Mouse (Mus musculus): Measurements from ENCODE around the gene Gm49354. TPM values are rescaled to one million over a fixed set of nuclear protein-coding genes. Genes with fewer than 3 reads are reported as not detected.
"Not testable (repeated sequence)": the region's sequence is repeated elsewhere in the genome, so short reads cannot be mapped to it uniquely, and the experiment has no call there.

Gene Gm49354
- total RNA-seq, 1 experiment from 2014 or later: 9.9 TPM

DNA sequence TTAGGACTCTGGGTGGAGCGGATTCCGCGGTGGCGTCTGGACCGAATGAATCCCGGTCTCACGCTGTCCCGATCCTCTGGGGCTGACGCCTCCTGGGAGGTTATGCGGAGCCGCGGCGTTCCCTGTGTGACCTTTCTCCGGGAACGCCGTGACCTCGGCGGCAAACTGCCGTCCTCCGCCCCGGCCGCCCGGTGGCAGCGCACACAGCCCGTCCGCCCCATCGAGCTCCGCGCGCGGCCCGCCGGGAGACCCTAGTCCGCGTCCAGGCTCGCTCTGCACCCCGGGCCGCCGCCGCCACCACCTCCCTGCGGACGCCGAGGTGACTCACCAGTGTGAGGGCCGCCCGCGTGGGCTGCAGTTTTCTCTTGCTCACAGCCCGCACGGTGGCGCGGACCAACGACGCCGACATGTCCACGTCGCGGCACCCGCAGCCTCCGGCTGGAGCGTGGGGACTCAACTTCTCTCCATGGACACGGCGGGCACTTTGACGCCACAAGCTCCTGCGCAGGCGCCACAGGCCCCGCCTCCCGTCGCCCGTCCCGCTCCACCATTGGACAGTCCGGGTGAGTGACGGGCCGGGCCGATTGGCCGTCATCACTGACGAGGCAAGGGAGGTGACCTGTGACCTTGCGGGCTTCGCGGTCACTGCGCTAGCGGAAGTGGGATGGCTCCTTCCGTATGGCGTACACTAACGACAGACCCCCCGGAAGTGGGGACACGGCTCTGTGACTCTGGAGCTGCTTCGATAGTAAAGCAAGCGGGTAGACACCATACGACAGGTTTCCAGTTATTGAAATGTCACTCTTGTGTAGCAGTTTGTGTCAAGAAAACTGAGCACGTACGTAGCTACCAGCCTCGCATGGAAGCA is 12.5 kb downstream of the Gm49354 start, which contains the start of gene Isca1:
Gene Isca1, minus strand, starts transcription at position 515 of the 868 bp plus-strand sequence.
- peak; percentile 82 for ATAC-seq (replicated peaks; ENCODE audit: low read depth, poor library complexity, severe bottlenecking)

DNA sequence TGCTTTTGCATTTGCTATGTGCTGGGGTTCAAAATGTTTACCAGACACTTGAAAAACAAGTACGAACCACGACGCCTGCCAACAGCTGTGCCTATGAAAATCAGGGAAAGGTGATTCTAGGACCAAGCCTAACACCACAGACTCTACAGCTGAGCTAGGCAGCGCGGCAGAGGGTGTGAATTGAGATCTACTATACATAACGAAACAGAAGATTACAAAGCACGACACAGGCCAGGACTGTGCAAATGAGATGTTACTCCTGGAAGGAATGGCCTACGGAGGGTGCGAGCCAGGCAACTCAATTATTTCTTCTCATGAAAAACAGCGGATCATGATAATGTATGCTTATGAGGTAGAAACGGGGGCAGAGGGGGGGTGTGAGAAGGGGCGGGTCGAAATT is 13.5 kb downstream of the Gm49354 start:
- no peak for ATAC-seq (replicated peaks; ENCODE audit: low read depth, poor library complexity, severe bottlenecking)

DNA sequence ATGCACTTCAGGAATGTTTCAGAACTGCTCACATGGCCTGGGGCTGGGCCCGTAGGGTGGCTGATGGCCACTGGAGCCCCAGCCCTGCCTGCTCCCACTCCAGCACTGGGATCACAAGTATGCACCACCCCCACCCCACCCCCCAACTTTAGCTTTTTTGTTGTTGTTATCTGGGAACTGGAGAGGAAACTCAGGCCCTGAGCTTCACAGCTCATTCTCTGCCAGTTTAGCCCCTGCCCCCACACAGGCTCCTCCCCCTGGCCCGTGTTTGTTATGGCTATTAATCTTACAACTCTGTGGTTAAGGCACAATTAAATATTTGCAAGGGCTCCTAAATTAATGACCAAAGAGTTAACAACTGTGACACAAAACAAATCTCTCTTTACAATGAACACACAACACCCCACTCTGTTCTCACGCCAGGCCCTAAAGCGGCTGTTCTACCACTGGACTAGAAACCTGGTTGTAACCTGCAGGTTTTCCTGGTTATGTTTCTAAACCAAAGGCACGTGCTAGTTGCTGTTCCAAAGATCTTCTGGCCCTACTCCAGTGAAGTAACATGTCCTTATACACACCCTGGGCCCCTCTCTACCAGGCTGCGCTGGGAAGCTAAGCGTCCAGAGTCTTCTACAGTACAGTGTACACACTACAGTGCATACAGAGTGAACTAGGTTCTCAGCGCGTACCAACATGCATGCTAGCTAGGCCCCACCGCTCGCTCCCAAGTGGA is 15.1 kb downstream of the Gm49354 start:
- no peak for ATAC-seq (replicated peaks; ENCODE audit: low read depth, poor library complexity, severe bottlenecking)

DNA sequence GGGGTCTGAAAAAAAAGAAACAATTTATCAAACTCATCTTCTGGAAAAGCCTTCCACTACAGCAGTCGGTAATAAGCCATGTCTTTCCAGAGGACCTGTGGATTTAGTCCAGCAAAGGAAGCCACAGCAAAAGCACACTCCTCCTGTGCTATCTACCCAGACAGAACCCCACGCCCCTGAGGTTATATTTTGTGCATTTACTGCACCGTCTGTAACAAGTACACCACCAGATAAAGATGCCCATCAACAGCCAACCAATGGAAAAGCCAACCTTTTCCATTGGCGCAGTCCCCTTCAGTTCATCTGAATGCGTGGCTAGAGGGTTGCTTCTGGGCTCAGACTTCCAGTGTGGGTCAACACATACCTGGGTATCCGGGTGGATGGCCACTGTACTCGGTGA is 19.3 kb downstream of the Gm49354 start:
- ATAC-seq (replicated peaks; ENCODE audit: low read depth, poor library complexity, severe bottlenecking): no peak; the same call in 1 of the 2 replicates

DNA sequence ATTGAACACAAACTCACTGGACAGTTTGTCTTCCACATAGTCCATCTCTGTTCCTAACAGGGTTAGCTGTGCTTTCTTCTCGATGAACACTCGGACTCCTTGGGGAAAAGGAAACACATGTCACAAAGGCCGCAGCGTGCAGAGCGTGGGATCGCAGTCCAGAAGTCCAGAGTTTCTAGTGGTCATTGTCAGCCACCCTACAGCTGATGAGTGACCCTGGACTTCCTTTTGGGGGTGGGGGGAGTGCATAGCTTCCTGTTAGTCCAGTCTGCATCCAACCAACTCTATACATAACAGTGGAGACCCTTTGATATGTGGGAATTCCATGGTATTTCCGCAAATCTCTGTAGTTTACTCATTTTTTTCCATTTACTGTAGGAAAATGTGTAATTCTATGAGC is 25.1 kb downstream of the Gm49354 start:
- ATAC-seq (replicated peaks; ENCODE audit: low read depth, poor library complexity, severe bottlenecking): no peak

DNA sequence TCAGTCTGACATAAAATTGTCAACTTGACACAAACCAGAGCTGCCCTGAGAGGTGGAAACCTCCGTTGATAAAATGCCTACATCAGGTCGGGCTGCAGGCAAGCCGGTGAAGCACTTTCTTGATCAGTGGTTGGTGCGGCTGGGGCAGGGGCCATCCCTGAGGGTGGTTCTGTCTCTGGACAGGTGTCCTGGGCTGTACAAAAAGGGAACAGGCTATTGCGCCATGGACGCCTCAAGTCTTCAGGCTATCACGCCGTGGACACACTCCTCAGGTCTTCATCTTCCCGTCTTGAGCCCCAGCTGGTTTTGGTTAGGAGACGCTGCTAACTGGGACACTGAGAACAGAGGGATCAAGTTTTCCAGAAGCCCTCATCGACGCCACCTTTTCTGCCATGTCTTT is 31.7 kb downstream of the Gm49354 start:
- ATAC-seq (replicated peaks; ENCODE audit: low read depth, poor library complexity, severe bottlenecking): no peak

DNA sequence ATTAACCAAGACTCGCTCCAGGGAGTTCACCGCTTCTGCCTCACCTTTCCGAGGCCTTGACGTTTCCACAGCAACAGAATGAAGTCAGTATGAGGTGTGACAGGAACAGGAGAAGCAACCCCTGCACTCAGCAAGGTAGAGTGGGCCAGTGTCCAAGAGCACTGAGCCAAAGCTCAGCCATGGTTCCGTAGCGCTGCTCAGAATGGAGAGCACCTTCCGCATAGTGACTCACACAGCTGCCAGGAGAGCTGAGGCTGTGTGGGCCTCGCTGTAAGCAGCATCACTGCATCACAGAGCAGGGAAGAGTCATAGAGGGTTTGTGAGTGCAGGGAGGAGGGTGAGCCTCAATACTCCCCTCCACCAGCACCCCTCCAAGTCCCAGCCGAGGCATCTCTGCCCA is 35.3 kb downstream of the Gm49354 start, which contains the start of gene 1700014D04Rik:
Gene 1700014D04Rik, minus strand, starts transcription at position 42 of the 400 bp plus-strand sequence.
- ATAC-seq (replicated peaks; ENCODE audit: low read depth, poor library complexity, severe bottlenecking): no peak

DNA sequence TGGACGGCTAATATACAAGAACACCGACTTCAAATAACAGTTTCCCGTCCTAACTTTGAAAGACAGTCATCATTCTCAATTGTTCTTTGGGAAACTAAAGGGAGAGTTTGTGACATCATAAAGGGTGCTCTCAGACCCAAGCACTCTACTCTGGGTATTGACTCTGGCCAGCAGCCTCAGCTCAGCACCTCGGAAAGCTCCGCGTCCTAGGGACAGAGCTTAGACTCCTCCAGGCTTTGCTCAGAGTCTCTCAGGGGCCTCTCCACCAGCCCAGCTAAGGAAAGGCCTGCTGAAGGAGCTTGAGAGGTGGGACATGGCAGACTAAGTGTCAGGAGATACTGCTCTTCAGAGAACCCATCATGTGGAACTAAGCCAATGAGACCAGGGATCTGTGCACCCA is 35.9 kb downstream of the Gm49354 start:
- no peak for ATAC-seq (replicated peaks; ENCODE audit: low read depth, poor library complexity, severe bottlenecking)

DNA sequence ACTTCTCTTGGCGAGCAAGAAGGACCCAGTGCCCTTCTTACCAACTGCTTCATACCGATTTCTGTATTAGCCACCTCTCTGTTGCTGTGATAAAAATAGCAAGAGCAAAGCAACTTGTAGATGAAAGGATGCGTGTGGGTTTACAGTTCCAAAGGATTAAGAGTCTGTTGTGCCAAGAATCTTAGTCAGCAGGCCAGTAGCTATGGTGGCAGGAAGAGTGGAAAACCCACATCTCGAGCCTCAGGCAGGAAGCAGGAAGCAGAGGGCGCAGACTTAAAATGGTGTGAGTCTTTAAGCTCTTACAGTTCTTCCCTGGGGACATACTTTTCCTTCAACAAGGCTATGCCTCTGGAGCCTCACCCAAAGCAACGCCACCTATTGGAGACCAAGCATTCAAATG is 36.6 kb downstream of the Gm49354 start:
- peak; percentile 9; the same call in 1 of the 2 replicates for ATAC-seq (replicated peaks; ENCODE audit: low read depth, poor library complexity, severe bottlenecking)

DNA sequence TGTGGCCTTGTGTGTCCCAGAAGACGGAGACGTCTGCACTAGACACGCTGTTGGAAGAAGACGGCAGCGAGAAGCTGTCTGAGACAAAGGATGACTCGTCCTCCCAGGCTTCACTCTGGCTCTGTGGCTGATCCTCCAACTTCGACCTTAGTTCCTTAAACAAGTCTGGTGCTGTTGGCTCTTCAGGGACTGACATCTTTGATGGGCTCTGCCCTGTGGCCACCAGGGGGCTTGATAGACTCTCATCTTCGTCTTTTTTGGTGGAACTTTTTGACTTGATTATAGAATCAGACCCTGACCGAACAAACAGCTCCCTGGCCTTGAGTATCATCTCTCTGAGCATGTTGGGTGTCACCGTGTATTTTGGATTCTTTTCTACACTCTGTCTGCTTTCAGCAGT is 40.3 kb downstream of the Gm49354 start:
- peak; percentile 86 for ATAC-seq (replicated peaks; ENCODE audit: low read depth, poor library complexity, severe bottlenecking)

DNA sequence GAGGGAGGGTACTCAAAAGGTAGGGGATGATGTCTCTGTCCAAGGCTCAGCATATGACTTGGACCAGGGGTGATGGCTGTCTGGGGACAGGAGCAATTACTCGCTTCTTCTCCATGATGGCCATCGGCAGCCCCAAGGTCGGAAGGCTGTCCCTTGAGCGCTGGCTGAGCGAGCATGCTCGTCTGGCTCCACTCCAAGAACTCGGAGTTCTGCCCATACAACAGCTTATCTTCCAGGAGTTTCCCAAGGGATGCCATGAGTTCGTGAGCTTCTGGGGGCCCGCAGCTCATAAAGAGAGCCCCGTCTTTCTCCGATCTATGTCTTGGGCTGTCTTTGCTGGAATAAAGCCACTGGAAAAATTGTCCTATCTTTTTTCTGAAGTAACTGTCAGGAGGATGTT is 40.9 kb downstream of the Gm49354 start:
- ATAC-seq (replicated peaks; ENCODE audit: low read depth, poor library complexity, severe bottlenecking): no peak

DNA sequence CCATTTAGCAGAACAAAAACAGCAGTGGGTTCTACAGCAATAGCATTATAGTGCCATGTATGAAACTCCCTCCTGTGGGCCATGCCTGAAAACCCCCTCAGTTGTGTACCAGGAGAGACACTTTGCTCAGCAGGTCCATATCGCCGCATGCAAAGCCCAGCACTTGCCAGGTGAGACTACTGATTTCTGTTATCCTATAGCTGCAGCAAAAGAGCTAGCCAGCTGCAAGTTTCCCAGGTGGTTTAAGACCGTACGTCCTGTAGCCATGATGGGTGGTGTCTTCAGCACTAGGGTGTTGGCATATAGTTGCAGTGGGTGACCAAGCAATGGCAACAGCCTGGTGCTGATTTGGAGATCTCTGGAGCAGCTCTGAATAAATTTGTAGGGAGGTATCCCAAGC is 42.6 kb downstream of the Gm49354 start:
- no peak for ATAC-seq (replicated peaks; ENCODE audit: low read depth, poor library complexity, severe bottlenecking)

DNA sequence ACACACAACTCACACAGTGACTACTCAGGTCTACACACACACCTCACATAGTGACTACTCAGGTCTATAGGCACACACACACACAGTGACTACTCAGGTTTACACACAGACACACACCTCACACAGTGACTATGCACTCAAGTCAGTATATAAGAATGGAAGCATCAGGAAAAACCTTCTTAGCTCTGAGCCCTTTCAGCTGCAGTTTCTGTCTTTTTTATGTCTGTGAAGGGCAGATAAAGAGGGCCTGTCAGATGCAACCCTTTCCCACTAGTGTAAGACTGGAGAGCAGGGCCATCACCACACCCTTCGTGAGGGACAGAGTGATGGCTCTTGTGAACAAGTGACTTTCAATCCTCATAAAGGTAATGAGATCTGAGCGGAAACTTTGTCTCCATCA is 43.6 kb downstream of the Gm49354 start:
- no peak for ATAC-seq (replicated peaks; ENCODE audit: low read depth, poor library complexity, severe bottlenecking)

DNA sequence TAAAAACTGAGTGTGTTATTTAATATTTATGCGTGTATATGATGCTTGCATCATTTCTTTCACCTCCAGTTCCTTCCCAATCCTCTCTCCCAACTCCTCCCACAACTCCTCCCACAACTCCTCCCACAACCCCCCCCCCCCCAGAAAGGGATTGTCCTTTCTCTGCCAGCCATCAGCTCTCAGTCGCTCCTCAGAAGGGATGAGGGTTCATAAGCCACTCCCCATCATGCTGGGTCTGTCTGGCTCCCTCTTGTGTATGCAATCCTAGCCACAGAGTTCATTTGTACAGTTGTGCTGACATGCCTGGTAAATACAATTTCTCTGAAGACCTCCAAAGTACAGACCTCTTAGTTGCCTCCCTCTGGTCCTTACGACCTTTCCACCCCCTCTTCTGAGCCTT is 46.9 kb downstream of the Gm49354 start:
- peak; percentile 88 for ATAC-seq (replicated peaks; ENCODE audit: low read depth, poor library complexity, severe bottlenecking)

DNA sequence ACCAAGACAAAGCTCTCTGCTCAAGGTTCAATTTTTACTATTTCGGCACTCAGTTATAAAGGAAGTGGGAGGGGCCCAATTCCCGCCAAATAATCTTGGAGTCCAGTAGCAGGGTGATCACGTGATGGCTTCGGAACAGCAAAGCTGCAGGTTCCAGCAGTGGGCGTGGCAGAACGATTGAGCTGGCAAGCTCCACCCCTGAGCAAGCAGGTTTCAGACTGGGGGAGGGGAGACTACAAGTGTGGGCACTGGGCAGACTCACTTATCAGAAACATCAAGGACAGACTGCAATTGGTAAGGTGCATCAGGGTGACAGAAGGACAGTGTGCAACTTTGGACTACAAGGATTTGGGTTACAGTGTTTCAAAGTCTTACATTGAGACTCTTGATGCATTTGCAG is 47.7 kb downstream of the Gm49354 start:
- 0 out of 2 replicates have a peak, but pooled peaks have one; percentile 9 for ATAC-seq (replicated peaks; ENCODE audit: low read depth, poor library complexity, severe bottlenecking)

DNA sequence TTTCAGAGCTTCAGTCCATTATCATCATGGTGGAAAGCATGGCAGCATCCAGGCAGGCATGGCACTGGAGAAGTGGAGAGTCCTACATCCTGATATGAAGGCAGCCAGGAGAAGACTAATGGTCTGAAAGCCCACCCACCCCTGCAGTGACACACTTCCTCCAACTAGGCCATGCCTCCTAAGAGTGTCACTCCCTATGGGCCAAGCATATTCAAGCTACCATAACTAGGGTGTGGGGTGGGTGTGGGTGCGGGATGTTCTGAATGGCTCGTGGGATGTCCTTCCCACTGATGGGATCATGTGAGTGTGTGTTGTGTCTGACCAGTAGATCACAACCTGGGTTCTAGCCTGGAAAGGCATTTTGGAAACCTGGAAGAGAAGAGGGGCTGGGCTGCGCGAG is 48.1 kb downstream of the Gm49354 start:
- no peak for ATAC-seq (replicated peaks; ENCODE audit: low read depth, poor library complexity, severe bottlenecking)

DNA sequence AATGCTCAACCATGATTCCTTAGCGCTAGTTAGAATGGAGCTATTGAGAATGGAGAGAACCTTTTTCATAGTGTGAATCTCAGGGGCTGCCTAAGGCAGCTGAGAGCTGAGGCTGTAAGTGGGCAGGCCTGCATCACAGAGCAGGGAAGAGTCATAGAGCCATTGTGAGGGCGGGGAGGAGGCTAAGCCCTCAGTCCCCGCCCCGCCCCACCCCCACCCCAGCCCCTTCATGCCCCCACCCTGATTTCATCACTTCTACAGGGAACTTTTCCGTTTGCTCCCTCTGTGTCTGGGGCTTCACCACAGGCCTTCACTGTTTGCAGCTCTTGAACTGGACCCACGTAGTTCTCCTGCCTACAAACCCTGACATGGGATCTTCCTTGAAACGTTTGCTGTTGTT is 50.4 kb downstream of the Gm49354 start, which contains the start of gene Spata31d1d:
Gene Spata31d1d, minus strand, starts transcription at position 101 of the 400 bp plus-strand sequence.
- ATAC-seq (replicated peaks; ENCODE audit: low read depth, poor library complexity, severe bottlenecking): no peak

DNA sequence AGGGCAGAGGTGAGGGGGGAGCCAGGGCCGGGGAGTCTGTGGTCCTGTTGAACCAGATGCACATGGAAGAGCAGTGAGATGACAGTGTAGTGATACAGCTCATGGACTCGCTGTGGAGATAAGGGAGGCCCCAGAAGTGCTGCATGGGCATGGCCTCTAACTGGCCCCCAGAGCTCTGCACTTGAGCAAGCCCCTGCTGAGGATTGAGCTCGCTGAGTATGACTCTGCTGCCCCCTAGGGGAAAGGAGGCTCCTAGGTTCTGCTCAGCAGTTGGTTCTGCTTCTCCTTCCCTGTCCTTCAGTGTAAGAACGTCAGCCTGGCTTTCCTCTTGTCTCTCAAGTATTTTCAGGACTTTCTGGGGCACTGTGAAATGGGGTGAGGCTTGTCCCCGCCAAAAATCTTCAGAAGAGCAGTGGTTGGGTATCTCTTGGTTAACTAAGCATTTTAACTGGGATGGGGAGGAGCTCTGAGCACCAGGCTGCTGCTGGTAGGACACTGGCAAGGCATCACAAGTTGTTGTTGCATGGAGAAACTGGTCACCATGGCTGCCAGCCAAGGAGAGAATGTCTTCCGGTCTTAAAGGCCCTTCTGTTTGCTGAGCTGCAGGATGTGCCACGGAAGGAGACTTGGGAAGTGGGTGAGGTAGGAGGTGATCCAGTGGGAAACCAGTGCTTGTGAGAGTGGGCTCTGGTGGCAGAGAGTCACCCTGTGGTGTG is 53.5 kb downstream of the Gm49354 start:
- ATAC-seq (replicated peaks; ENCODE audit: low read depth, poor library complexity, severe bottlenecking): peak; percentile 94

DNA sequence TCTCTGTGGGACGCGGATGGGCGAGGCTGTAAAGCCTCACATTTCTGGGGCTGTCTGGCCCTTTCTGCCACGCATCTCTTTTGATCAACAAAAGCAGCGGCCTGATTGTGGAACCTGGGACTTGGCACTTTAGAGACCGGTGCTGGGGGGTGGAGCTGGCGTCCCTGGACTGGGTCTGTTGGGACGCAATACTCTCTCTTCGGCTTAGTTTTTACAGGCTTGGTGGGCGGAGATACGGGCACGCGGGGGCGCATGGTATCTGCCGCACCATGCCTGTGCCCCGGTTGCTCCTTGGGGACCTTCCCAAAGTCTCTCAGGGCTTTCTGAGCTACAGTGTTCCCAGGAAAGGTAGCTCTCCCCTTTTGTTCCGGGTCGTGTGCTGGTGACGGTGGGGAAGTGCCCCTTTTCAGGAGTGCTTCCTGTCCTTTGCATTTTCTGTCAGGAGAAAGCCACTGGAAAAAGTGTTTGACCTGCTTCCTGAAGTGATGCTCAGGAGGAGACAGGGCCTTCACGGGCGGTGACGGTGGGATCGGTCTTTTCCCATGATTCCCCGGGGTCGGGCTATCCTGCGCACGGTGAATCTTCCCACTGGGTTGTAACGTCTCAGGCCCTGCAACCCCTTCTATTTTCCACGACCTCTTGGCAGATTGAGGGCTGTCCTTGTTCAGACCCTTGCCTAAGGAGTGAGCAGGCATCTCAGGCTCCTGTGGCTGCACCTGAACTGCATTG is 55.7 kb downstream of the Gm49354 start:
- no peak for ATAC-seq (replicated peaks; ENCODE audit: low read depth, poor library complexity, severe bottlenecking)

DNA sequence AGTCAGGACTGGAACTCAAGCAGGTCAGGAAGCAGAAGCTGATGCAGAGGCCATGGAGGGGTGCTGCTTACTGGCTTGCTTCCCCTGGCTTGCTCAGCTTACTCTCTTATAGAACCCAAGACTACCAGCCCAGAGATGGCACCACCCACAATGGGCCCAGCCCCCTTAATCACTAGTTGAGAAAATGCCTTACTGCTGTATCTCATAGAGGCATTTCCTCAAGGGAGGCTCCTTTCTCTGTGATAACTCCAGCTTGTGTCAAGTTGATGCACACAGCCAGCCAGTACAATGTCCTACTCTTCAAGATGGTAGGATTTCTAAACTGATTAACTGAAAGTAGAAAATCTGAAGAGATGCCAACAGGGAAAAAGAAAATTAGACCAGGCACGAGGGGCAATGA is 60.0 kb downstream of the Gm49354 start:
- not testable (repeated sequence) for ATAC-seq (replicated peaks; ENCODE audit: low read depth, poor library complexity, severe bottlenecking)
